Mouse (Mus musculus): ENCODE data around the gene Taf5. TPM values are rescaled to one million over a fixed set of nuclear protein-coding genes. Genes with fewer than 3 reads are reported as not detected.

Taf5 gene
- polyA plus RNA-seq, 1 experiment from 2014 or later = 6.6 TPM

DNA sequence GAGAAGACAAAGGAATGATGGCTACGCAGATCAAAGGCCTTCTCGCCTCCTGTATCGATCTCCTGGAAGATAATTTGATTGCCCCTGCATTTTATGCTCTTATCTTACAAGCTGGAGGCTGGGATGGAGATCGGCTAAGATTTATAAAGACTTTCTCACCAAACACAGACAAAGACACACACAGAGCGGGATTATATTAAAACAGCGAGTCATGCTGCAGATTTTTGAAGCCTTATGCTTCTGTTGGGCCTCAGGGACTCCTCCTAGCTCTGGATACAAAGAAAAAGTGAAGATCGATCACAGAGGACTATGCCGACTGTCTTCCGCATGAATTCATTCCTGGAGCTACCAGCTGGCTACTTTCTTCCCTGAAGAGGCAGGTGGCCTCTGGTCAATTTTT lies 37.8 kb upstream of the Taf5 start:
- no peak for DNase-seq (ENCODE audit: low spot score)
- no peaks in the 10 kb centered on the region for H3K27me3 ChIP-seq (replicated peaks; ENCODE audit: control insufficient read depth, insufficient read depth, low read length)
- no peak overlapping the region for H3K4me2 ChIP-seq (ENCODE audit: low read depth, low read length)
- H3K9ac ChIP-seq (ENCODE audit: low read depth, low read length) = no peak overlapping the region
- ATAC-seq (ENCODE audit: low read depth) = no peak
- H3K4me3 ChIP-seq (ENCODE audit: low read depth, low read length) = no peak overlapping the region
- 77% methylated on average over 9 of the region's 9 CpGs for whole genome bisulfite sequencing
- H3K27ac ChIP-seq (replicated peaks; ENCODE audit: low read depth, low read length) = no peak overlapping the region
- H3K36me3 ChIP-seq (ENCODE audit: control insufficient read depth, insufficient read depth, low read length) = peaks cover 20% of the 10 kb centered on the region
- no peaks in the 10 kb centered on the region for H3K4me1 ChIP-seq (ENCODE audit: control insufficient read depth, insufficient read depth, low read length)
- H3K9me3 ChIP-seq (ENCODE audit: control insufficient read depth, low read length) = no peaks in the 10 kb centered on the region

GRCm38 (mm10) chr19:47031770-47032169 lies 35.8 kb upstream of the Taf5 start:
- ATAC-seq (ENCODE audit: low read depth) (no peak), DNase-seq (ENCODE audit: low spot score) (no peak)
- H3K4me3 ChIP-seq (ENCODE audit: low read depth, low read length) = no peak overlapping the region
- H3K27ac ChIP-seq (replicated peaks; ENCODE audit: low read depth, low read length) = no peak overlapping the region
- no peaks in the 10 kb centered on the region for H3K9me3 ChIP-seq (ENCODE audit: control insufficient read depth, low read length)
- 82% methylated on average over 6 of the region's 6 CpGs for WGBS
- H3K36me3 ChIP-seq (ENCODE audit: control insufficient read depth, insufficient read depth, low read length) = peaks cover 34% of the 10 kb centered on the region
- H3K9ac ChIP-seq (ENCODE audit: low read depth, low read length) = no peak overlapping the region
- no peaks in the 10 kb centered on the region for H3K27me3 ChIP-seq (replicated peaks; ENCODE audit: control insufficient read depth, insufficient read depth, low read length)
- H3K4me1 ChIP-seq (ENCODE audit: control insufficient read depth, insufficient read depth, low read length) = no peaks in the 10 kb centered on the region
- H3K4me2 ChIP-seq (ENCODE audit: low read depth, low read length) = no peak overlapping the region

DNA sequence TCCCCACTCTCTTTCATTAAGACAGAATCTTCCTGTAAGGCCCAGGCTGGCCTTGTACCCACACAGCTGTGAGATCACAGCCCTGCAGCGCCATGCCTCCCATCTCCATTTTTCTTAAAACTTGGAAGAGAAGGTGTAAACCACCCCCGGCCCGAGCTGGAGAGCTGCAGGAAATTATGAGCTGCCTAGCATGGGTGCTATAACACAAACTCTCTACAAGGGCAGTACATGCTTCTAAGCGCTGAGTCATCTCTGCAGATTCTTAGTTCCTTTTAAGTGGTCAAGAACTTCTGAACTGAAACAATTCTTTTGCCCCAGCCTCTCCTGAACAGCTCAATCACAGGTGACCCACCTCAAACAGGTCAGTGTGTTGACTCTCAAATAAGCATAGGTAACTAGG lies 32.6 kb upstream of the Taf5 start:
- Histone ChIP-seq H3K4me3 (ENCODE audit: low read depth, low read length) (no peak overlapping the region), H3K27me3 (replicated peaks; ENCODE audit: control insufficient read depth, insufficient read depth, low read length) (no peaks in the 10 kb centered on the region), H3K36me3 (ENCODE audit: control insufficient read depth, insufficient read depth, low read length) (peaks cover 63% of the 10 kb centered on the region), H3K9me3 (ENCODE audit: control insufficient read depth, low read length) (no peaks in the 10 kb centered on the region), H3K27ac (replicated peaks; ENCODE audit: low read depth, low read length) (no peak overlapping the region), H3K4me2 (ENCODE audit: low read depth, low read length) (no peak overlapping the region), H3K9ac (ENCODE audit: low read depth, low read length) (no peak overlapping the region), H3K4me1 (ENCODE audit: control insufficient read depth, insufficient read depth, low read length) (no peaks in the 10 kb centered on the region)
- DNase-seq (ENCODE audit: low spot score) = no peak
- 95% methylated on average over 4 of the region's 4 CpGs for WGBS
- ATAC-seq (ENCODE audit: low read depth) = no peak

DNA sequence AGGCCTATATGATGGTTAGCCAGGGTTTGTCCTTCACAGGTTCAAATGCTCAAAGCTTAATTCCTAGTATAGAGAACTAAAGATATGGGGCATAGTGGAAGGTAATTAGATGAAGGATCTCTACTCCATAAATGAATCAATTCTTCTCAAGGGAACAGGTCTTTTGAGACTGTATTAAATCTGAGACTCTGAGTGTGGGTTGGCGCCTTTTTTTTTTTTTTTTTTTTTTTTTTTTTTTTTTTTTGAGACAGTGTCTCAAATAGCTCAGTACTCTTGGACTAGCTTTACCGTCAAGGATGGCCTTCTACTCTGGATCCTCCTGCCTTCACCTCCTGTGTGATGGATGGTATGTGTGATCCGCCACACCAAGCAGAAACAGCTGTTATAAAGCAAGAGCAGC lies 30.9 kb upstream of the Taf5 start:
- WGBS = 83% methylated on average over 3 of the region's 3 CpGs

GRCm38 (mm10) chr19:47040720-47041473 lies 26.6 kb upstream of the Taf5 start:
- WGBS = 92% methylated on average over 3 of the region's 3 CpGs
- ATAC-seq (ENCODE audit: low read depth) = no peak
- Histone ChIP-seq H3K4me3 (ENCODE audit: low read depth, low read length) (no peak overlapping the region), H3K27me3 (replicated peaks; ENCODE audit: control insufficient read depth, insufficient read depth, low read length) (no peaks in the 10 kb centered on the region), H3K27ac (replicated peaks; ENCODE audit: low read depth, low read length) (no peak overlapping the region), H3K9me3 (ENCODE audit: control insufficient read depth, low read length) (no peaks in the 10 kb centered on the region), H3K36me3 (ENCODE audit: control insufficient read depth, insufficient read depth, low read length) (peaks cover 63% of the 10 kb centered on the region), H3K4me1 (ENCODE audit: control insufficient read depth, insufficient read depth, low read length) (no peaks in the 10 kb centered on the region), H3K4me2 (ENCODE audit: low read depth, low read length) (no peak overlapping the region), H3K9ac (ENCODE audit: low read depth, low read length) (no peak overlapping the region)
- DNase-seq (ENCODE audit: low spot score) = no peak

More for the DNA sequence above, 30.9 kb upstream of the Taf5 start:
- Histone ChIP-seq H3K27ac (replicated peaks; ENCODE audit: low read depth, low read length) (no peak overlapping the region), H3K27me3 (replicated peaks; ENCODE audit: control insufficient read depth, insufficient read depth, low read length) (no peaks in the 10 kb centered on the region), H3K9me3 (ENCODE audit: control insufficient read depth, low read length) (no peaks in the 10 kb centered on the region), H3K4me3 (ENCODE audit: low read depth, low read length) (no peak overlapping the region), H3K4me1 (ENCODE audit: control insufficient read depth, insufficient read depth, low read length) (no peaks in the 10 kb centered on the region), H3K36me3 (ENCODE audit: control insufficient read depth, insufficient read depth, low read length) (peaks cover 76% of the 10 kb centered on the region), H3K4me2 (ENCODE audit: low read depth, low read length) (no peak overlapping the region), H3K9ac (ENCODE audit: low read depth, low read length) (no peak overlapping the region)
- no peak for ATAC-seq (ENCODE audit: low read depth)
- DNase-seq (ENCODE audit: low spot score) = no peak

- no peak for ATAC-seq (ENCODE audit: low read depth)
- H3K36me3 ChIP-seq (ENCODE audit: control insufficient read depth, insufficient read depth, low read length) = peaks cover 61% of the 10 kb centered on the region
- H3K4me2 ChIP-seq (ENCODE audit: low read depth, low read length) = no peak overlapping the region
- WGBS = 84% methylated on average over 3 of the region's 3 CpGs
- H3K4me3 ChIP-seq (ENCODE audit: low read depth, low read length) = no peak overlapping the region
- no peak overlapping the region for H3K27ac ChIP-seq (replicated peaks; ENCODE audit: low read depth, low read length)
- H3K4me1 ChIP-seq (ENCODE audit: control insufficient read depth, insufficient read depth, low read length) = no peaks in the 10 kb centered on the region
- H3K27me3 ChIP-seq (replicated peaks; ENCODE audit: control insufficient read depth, insufficient read depth, low read length) = no peaks in the 10 kb centered on the region
- H3K9me3 ChIP-seq (ENCODE audit: control insufficient read depth, low read length) = no peaks in the 10 kb centered on the region
- peak; percentile 27 for DNase-seq (ENCODE audit: low spot score)
- H3K9ac ChIP-seq (ENCODE audit: low read depth, low read length) = no peak overlapping the region
These were observed 23.9 kb upstream of the Taf5 start for GRCm38 (mm10) chr19:47043608-47044007.

GRCm38 (mm10) chr19:47046343-47046742 lies 21.2 kb upstream of the Taf5 start:
- DNase-seq (ENCODE audit: low spot score) = no peak
- 88% methylated on average over 1 of the region's 1 CpGs for WGBS
- H3K27ac ChIP-seq (replicated peaks; ENCODE audit: low read depth, low read length) = no peak overlapping the region

GRCm38 (mm10) chr19:47047236-47047833 lies 20.2 kb upstream of the Taf5 start:
- no peaks in the 10 kb centered on the region for H3K27me3 ChIP-seq (replicated peaks; ENCODE audit: control insufficient read depth, insufficient read depth, low read length)
- WGBS = 78% methylated on average over 13 of the region's 13 CpGs
- H3K27ac ChIP-seq (replicated peaks; ENCODE audit: low read depth, low read length) = no peak overlapping the region
- H3K4me2 ChIP-seq (ENCODE audit: low read depth, low read length) = no peak overlapping the region
- H3K9me3 ChIP-seq (ENCODE audit: control insufficient read depth, low read length) = no peaks in the 10 kb centered on the region
- peaks cover 36% of the 10 kb centered on the region for H3K36me3 ChIP-seq (ENCODE audit: control insufficient read depth, insufficient read depth, low read length)
- H3K4me3 ChIP-seq (ENCODE audit: low read depth, low read length) = no peak overlapping the region
- peaks cover 13% of the 10 kb centered on the region for H3K4me1 ChIP-seq (ENCODE audit: control insufficient read depth, insufficient read depth, low read length)
- no peak for ATAC-seq (ENCODE audit: low read depth)
- H3K9ac ChIP-seq (ENCODE audit: low read depth, low read length) = no peak overlapping the region
- DNase-seq (ENCODE audit: low spot score) = no peak

More at GRCm38 (mm10) chr19:47046343-47046742, 21.2 kb upstream of the Taf5 start:
- Histone ChIP-seq H3K4me3 (ENCODE audit: low read depth, low read length) (no peak overlapping the region), H3K27me3 (replicated peaks; ENCODE audit: control insufficient read depth, insufficient read depth, low read length) (no peaks in the 10 kb centered on the region), H3K9me3 (ENCODE audit: control insufficient read depth, low read length) (no peaks in the 10 kb centered on the region), H3K4me2 (ENCODE audit: low read depth, low read length) (no peak overlapping the region), H3K9ac (ENCODE audit: low read depth, low read length) (no peak overlapping the region), H3K4me1 (ENCODE audit: control insufficient read depth, insufficient read depth, low read length) (peaks cover 13% of the 10 kb centered on the region), H3K36me3 (ENCODE audit: control insufficient read depth, insufficient read depth, low read length) (peaks cover 37% of the 10 kb centered on the region)
- no peak for ATAC-seq (ENCODE audit: low read depth)

DNA sequence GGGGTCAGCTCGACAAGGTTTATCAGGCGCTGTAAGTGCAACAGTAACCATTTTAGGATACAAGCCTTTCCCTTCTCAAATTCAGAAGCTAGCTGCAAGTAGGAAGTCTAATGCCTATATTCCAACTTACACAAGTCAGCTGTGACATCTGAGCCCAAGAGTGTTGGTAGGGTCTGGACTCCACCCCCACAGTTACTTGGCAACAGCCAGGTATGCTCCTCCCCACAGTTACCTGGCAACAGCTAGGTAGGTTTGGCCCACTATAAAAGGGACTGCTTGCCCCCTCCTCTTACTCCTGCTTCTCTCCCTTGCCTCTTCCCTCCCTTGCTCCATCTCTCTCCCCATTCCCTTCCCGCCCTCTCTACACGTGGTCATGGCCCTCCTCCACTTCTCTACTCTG lies 18.5 kb upstream of the Taf5 start:
- Histone ChIP-seq H3K27me3 (replicated peaks; ENCODE audit: control insufficient read depth, insufficient read depth, low read length) (no peaks in the 10 kb centered on the region), H3K9me3 (ENCODE audit: control insufficient read depth, low read length) (no peaks in the 10 kb centered on the region), H3K4me2 (ENCODE audit: low read depth, low read length) (peak overlapping the region; percentile 73), H3K4me3 (ENCODE audit: low read depth, low read length) (no peak overlapping the region), H3K9ac (ENCODE audit: low read depth, low read length) (no peak overlapping the region), H3K4me1 (ENCODE audit: control insufficient read depth, insufficient read depth, low read length) (peaks cover 13% of the 10 kb centered on the region), H3K36me3 (ENCODE audit: control insufficient read depth, insufficient read depth, low read length) (peaks cover 31% of the 10 kb centered on the region), H3K27ac (replicated peaks; ENCODE audit: low read depth, low read length) (no peak overlapping the region)
- peak; percentile 8 for DNase-seq (ENCODE audit: low spot score)
- 60% methylated on average over 4 of the region's 4 CpGs for WGBS
- ATAC-seq (ENCODE audit: low read depth) = no peak
